Mouse (Mus musculus) myocyte (in vitro differentiated cells): ENCODE measurements around the gene Teddm1b.
"Not testable (repeated sequence)": the region's sequence is repeated elsewhere in the genome, so short reads cannot be mapped to it uniquely, and the experiment has no call there.

Experiments used
- CEBPB ChIP-seq: IDR thresholded peaks from 2 replicates; pipeline ENCODE4 v1.6.1; 2011; ENCODE audit warnings: mild to moderate bottlenecking, moderate library complexity; ENCODE audit not compliant: poor library complexity, insufficient read depth, severe bottlenecking
- MAX ChIP-seq: IDR thresholded peaks from one replicate; pipeline ENCODE4 v1.6.1; 2011; ENCODE audit warnings: low read depth, mild to moderate bottlenecking, control low read depth
- MYOD1 ChIP-seq, 3 experiments: IDR thresholded peaks; one replicate each; pipeline ENCODE4 v1.6.1; 2011; ENCODE audit warnings: control low read depth in 2 of 3, low read depth in 2 of 3, mild to moderate bottlenecking in 2 of 3, moderate library complexity in 1 of 3; ENCODE audit not compliant: insufficient read length in 2 of 3, control insufficient read depth in 1 of 3
- POLR2A ChIP-seq: IDR thresholded peaks from one replicate; pipeline ENCODE4 v1.6.1; 2011; ENCODE audit warnings: low read depth, mild to moderate bottlenecking, control low read depth, moderate library complexity; ENCODE audit not compliant: insufficient read length
- REST ChIP-seq: IDR thresholded peaks from one replicate; pipeline ENCODE4 v1.6.1; 2011; ENCODE audit warnings: mild to moderate bottlenecking, control low read depth, moderate library complexity; ENCODE audit not compliant: insufficient read depth, insufficient read length
- TCF12 ChIP-seq: IDR thresholded peaks from one replicate; pipeline ENCODE4 v1.6.1; 2011; ENCODE audit warnings: mild to moderate bottlenecking, control low read depth; ENCODE audit not compliant: poor library complexity, insufficient read depth, severe bottlenecking
- TCF3 ChIP-seq: IDR thresholded peaks from one replicate; pipeline ENCODE4 v1.6.1; 2011; ENCODE audit warnings: low read depth, control low read depth; ENCODE audit not compliant: insufficient read length
- USF1 ChIP-seq: IDR thresholded peaks from one replicate; pipeline ENCODE4 v1.6.1; 2011; ENCODE audit warnings: low read depth, mild to moderate bottlenecking, control low read depth, moderate library complexity

DNA sequence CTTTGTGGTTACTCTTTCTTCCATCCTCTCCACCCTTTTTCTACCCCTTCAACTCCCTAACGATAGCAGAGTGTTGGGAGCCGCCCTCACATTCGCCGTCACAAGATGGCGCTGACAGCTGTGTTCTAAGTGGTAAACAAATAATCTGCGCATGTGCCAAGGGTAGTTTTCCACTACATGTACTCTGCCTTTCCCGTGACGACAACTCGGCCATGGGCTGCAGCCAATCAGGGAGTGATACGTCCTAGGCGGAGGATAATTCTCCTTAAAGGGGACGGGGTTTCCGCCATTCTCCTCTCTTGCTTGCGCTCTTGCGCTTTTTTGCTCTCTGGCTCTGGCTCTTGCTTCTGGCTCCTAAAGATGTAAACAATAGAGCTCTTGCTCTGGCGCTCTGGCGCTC, 6.2 kb downstream of the Teddm1b start:
- TF ChIP-seq CEBPB; TCF3; POLR2A; REST; MAX; MYOD1 (IDR thresholded peaks at IDR 0.05; ENCODE audit: control insufficient read depth in 1 of 3, insufficient read length in 2 of 3, low read depth in 2 of 3); USF1; TCF12: not testable (repeated sequence)
